Mouse (Mus musculus) brain, embryonic 14.5 days (tissue): Measurements from ENCODE around the gene Ice2.

Experiments
- CTCF ChIP-seq: fragments of 200-500 bp; IDR thresholded peaks from 2 replicates; pipeline ENCODE4 v1.5.1; 2012; ENCODE audit warnings: inconsistent platforms, mild to moderate bottlenecking, moderate library complexity, borderline replicate concordance; ENCODE audit not compliant: insufficient read depth, insufficient read length; ENCODE audit errors: extremely low read depth
- POLR2A ChIP-seq: fragments of 200-500 bp; IDR thresholded peaks from 2 replicates; pipeline ENCODE4 v1.6.1; 2012; ENCODE audit warnings: mild to moderate bottlenecking, inconsistent platforms, borderline replicate concordance; ENCODE audit not compliant: poor library complexity, insufficient read depth, insufficient read length, severe bottlenecking; ENCODE audit errors: extremely low read depth

DNA sequence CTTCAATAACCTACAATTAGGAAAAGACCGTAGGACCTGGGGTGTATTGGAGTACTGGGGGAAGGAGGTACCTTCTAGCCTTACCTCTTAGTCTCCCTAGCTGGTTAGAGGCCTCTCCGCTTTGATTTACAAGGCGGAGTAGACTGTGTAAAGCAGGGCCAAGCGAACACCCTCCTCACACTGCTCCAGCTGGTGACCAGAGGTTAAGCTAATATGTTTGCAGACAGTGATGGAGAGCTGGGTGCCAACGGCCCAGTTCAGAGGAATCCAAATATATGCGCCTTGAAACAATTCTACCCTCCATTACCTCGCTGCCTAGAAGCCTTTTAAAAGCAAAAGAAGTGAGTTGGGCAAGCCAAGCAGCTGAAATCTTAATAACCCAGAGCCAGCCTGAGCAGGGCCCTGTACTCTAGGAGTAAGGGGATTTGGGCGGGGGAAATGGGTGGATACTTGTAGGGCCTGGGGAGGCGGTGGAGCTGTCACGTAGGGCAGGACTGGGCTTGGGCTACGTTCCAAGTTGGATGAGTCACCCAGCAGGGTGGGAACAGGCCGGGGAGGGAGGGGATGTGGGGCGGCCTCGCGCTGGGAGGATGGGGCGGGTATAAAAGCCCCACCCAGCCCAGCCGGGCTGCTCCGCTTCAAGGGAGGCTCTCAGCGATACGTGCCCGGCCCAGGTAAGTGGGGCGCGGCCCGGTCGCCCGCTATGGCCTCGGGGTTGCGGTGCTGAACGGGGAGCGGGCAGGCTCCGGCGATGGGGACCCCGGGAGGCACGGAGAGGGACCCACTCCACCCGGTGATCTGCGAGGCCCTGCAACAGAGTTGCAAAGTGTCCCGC is 55.6 kb downstream of the Ice2 start, which contains the start of gene Anxa2:
- TF ChIP-seq CTCF, result no peak
- no peak for TF ChIP-seq POLR2A
